In genomic region chr13:18736590-18736989, GRCm38 (mm10) we compare ENCODE assay signal across 20 mouse cellular contexts.
"Had no signal": no experiment of that assay in that cellular context is flagged by ENCODE, and none has a peak within 500 bp of the region (broad histone marks: within the 10 kb centered on the region; RNA-seq: fewer than 3 reads in every experiment).

No protein-coding gene starts in this region.

- H3K27me3 ChIP-seq: liver, embryonic 15.5 days; lung, embryonic 15.5 days; midbrain, embryonic 12.5 days; neural tube, embryonic 13.5 days had no signal

- H3K27ac ChIP-seq: kidney, postnatal 0 days; left cerebral cortex, adult 2 months; liver, embryonic 15.5 days; lung, embryonic 15.5 days; midbrain, embryonic 12.5 days; neural tube, embryonic 13.5 days had no signal

- ATAC-seq: intestine, embryonic 16.5 days; midbrain, embryonic 16.5 days had no signal

- DNase-seq: kidney, adult 18-20 months; kidney, postnatal 25 days; layer of hippocampus, postnatal 36 days; lung, adult 18-20 months; lung, postnatal 14 days; lung, postnatal 4 days; retina, postnatal 1 day; thymus, adult 2 months; thymus, postnatal 14 days; thymus, postnatal 4 days had no signal

- H3K9ac ChIP-seq: liver, embryonic 15.5 days; lung, embryonic 15.5 days; midbrain, embryonic 12.5 days; neural tube, embryonic 13.5 days had no signal

- H3K4me3 ChIP-seq: left cerebral cortex, adult 2 months; liver, embryonic 15.5 days; lung, embryonic 15.5 days; midbrain, embryonic 12.5 days; myocyte; neural tube, embryonic 13.5 days had no signal

- H3K4me1 ChIP-seq: liver, embryonic 15.5 days; lung, embryonic 15.5 days; midbrain, embryonic 12.5 days; neural tube, embryonic 13.5 days had no signal

- H3K9me3 ChIP-seq: liver, embryonic 15.5 days; lung, embryonic 15.5 days; neural tube, embryonic 13.5 days had no signal

- H3K4me2 ChIP-seq: liver, embryonic 11.5 days; liver, embryonic 15.5 days; lung, embryonic 15.5 days; midbrain, embryonic 12.5 days; neural tube, embryonic 13.5 days had no signal
